Mouse (Mus musculus) lung, embryonic 14.5 days (tissue): ENCODE results near the gene Fcer1g. TPM values are rescaled to one million over a fixed set of nuclear protein-coding genes. Genes with fewer than 3 reads are reported as not detected.

Experiments
- ATAC-seq: fragments of 200-750 bp; cut with Nextera tagmentation; 2 replicates; pipeline ENCODE4 v1.8.0; 2017; ENCODE audit warnings: mild to moderate bottlenecking, moderate TSS enrichment, moderate library complexity; ENCODE audit not compliant: insufficient read depth
- DNase-seq: peaks from one replicate; pipeline ENCODE4 v3.0.0-alpha.2; 2015
- H3K27ac ChIP-seq: fragments of 300-500 bp; sonication (generic); 2 replicates; pipeline ENCODE4 v1.5.1; 2014; ENCODE audit warnings: low read depth, mild to moderate bottlenecking, moderate library complexity
- H3K27me3 ChIP-seq: fragments of 300-500 bp; sonication (generic); 2 replicates; pipeline ENCODE4 v1.6.1; 2014; ENCODE audit warnings: low read length, control low read depth; ENCODE audit not compliant: insufficient read depth
- H3K36me3 ChIP-seq: fragments of 300-500 bp; sonication (generic); 2 replicates; pipeline ENCODE4 v1.6.1; 2014; ENCODE audit warnings: control low read depth; ENCODE audit not compliant: insufficient read depth
- H3K4me1 ChIP-seq: fragments of 300-500 bp; sonication (generic); 2 replicates; pipeline ENCODE4 v1.6.1; 2014; ENCODE audit warnings: antibody characterized with exemption, control low read depth; ENCODE audit not compliant: insufficient read depth
- H3K4me2 ChIP-seq: fragments of 300-500 bp; sonication (generic); 2 replicates; pipeline ENCODE4 v1.6.1; 2014; ENCODE audit warnings: mild to moderate bottlenecking
- H3K4me3 ChIP-seq: fragments of 300-500 bp; sonication (generic); 2 replicates; pipeline ENCODE4 v1.5.1; 2014; ENCODE audit warnings: low read depth, low read length
- H3K9ac ChIP-seq: fragments of 300-500 bp; sonication (generic); 2 replicates; pipeline ENCODE4 v1.6.1; 2014
- H3K9me3 ChIP-seq: fragments of 300-500 bp; sonication (generic); 2 replicates; pipeline ENCODE4 v1.6.1; 2016; ENCODE audit warnings: low read depth, low read length, control low read depth
- CTCF ChIP-seq: IDR thresholded peaks from 2 replicates; pipeline ENCODE4 v1.5.1; 2016; ENCODE audit warnings: antibody characterized with exemption, low read depth
- WGBS: fragments of 180-500 bp; shearing (Covaris S2); extraction: QIAGEN DNeasy Blood & Tissue Kit; methylation state at CpG from one replicate; pipeline ENCODE4 v1.1.7; 2014; 5-methylcytosine and 5-hydroxymethylcytosine counted together
- polyA plus RNA-seq: library from polyadenylated mRNA; unstranded; fragments of >200 nt; fragmentation: Nextera tagmentation; extraction: Ambion mirVana; gene quantifications from 2 replicates; pipeline ENCODE4 v1.2.1, GENCODE M21; 2014

Fcer1g gene
- 44.2 and 47.3 TPM in 2 replicates for polyA plus RNA-seq

DNA sequence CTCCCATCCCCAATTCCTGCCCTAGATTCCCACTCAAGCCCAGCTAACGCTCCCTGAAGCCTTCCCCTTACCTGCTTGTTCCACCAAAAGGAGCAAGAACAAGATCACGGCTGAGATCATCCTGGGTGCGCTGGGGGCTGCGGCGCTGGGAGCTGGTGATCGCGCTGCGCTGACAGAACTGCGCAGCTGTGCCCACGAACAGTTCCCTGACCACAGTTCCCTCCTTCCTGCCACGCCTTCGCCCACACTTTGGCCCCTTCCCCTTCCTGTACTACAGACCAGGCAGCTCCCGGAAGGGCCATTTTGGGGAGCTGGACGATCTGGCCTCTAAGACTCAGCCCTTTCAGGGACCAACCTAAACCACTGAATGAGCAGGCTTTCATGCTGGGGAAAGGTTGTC lies at the start of gene Fcer1g:
TSS of gene Fcer1g (minus strand) at position 240 of the 400 bp plus-strand sequence.
- H3K27ac ChIP-seq = no peak within 1 kb of the TSS

DNA sequence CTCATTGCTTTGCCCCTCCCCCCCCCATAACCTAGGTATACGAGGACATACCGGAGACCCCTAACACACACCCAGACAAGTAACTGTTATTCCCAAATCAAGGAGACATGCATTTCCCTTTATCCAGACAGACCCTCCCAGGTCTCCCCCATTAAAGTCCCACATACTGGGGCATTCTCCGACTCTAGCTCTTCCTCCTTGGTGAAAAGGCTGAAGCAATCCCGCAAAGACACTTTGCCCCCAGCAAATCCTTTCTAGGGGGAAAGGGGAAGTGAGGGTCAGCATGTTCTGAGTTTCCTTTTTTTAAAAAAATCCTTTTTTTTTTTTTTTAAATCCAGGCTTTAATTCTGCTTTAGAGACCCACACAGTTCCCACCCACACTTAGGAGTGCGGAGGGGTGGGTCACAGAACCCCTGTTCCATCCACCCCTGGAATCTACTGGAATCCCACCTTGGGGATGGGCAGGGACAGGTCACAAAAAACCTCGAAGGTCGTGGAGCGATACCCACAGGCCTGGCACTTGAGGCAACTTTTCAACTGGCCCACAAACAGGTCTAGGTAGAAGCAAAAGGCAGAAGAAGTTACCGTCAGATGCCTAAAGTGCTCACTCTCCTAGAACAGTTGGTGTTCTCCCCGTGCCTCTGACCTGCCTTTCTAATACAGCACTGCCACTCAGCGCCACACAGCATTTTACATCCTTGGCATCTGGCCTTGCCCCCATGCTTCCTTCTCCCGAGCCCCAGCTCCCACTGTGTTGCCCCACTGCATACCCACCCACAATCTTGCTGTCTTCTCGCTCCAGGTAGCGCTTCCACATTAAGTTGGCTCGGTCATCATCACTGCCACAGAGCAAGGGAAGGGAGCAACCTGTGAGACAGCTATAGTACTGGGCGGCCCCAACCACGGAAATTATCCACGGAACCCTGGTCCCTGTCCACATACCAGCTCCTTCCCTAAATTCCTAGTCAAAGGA lies 49.3 kb upstream of the Fcer1g start:
- Histone ChIP-seq H3K9ac (no peak overlapping the region), H3K27me3 (no peaks in the 10 kb centered on the region), H3K9me3 (no peaks in the 10 kb centered on the region), H3K4me2 (no peak overlapping the region), H3K4me3 (no peak overlapping the region), H3K27ac (no peak overlapping the region), H3K36me3 (peaks cover 51% of the 10 kb centered on the region), H3K4me1 (peaks cover 5% of the 10 kb centered on the region; the same call in 1 of the 2 replicates)
- ATAC-seq (no peak), DNase-seq (no peak)
- no peak for TF ChIP-seq CTCF
- WGBS = 92% methylated on average over 18 of the region's 18 CpGs

More for the DNA sequence above, at the start of gene Fcer1g:
- Histone ChIP-seq H3K36me3 (peaks cover 58% of the 10 kb centered on the region), H3K27me3 (no peaks in the 10 kb centered on the region), H3K4me2 (no peak within 1 kb of the TSS), H3K4me1 (no peaks in the 10 kb centered on the region), H3K9ac (no peak within 1 kb of the TSS), H3K9me3 (no peaks in the 10 kb centered on the region), H3K4me3 (no peak within 1 kb of the TSS)
- ATAC-seq (no peak), DNase-seq (no peak)
- no peak for TF ChIP-seq CTCF
- 87% methylated on average over 14 of the region's 14 CpGs for WGBS

GRCm38 (mm10) chr1:171282086-171282805 lies 48.1 kb upstream of the Fcer1g start:
- peaks cover 59% of the 10 kb centered on the region for H3K36me3 ChIP-seq
- H3K9ac ChIP-seq = peak overlapping the region; percentile 64; the same call in 1 of the 2 replicates
- DNase-seq (no peak), ATAC-seq (no peak)
- TF ChIP-seq CTCF = no peak
- WGBS = 68% methylated on average over 18 of the region's 18 CpGs
- H3K4me1 ChIP-seq = peaks cover 5% of the 10 kb centered on the region; the same call in 1 of the 2 replicates
- peak overlapping the region; percentile 76 for H3K4me3 ChIP-seq
- H3K27ac ChIP-seq = no peak overlapping the region
- no peaks in the 10 kb centered on the region for H3K27me3 ChIP-seq
- peak overlapping the region; percentile 94 for H3K4me2 ChIP-seq
- no peaks in the 10 kb centered on the region for H3K9me3 ChIP-seq

DNA sequence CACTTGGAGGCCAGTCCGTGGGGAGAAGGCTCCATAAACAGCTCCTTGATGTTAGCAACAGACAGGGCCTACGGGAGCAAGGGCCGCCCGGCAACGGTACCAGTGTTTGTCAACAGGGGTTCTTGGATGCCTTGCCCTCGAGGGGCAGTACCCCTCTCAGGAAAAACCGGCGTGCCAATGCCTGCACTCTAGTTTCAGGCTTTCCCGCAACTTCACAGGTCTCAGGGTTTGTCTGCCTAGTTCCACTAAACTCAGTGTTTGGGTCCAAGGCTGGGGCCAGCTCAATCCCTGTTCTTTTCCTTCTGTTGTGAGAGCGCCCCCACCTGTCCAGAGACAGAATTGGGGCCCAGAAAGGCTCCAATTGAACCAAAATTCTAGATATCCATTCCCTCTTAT lies 47.4 kb upstream of the Fcer1g start:
- peak; percentile 76 for TF ChIP-seq CTCF
- Histone ChIP-seq H3K36me3 (peaks cover 65% of the 10 kb centered on the region), H3K9me3 (no peaks in the 10 kb centered on the region), H3K27ac (peak overlapping the region; percentile 91), H3K27me3 (no peaks in the 10 kb centered on the region), H3K4me3 (peak overlapping the region; percentile 76), H3K4me2 (peak overlapping the region; percentile 94), H3K9ac (peak overlapping the region; percentile 64), H3K4me1 (peaks cover 1% of the 10 kb centered on the region; the same call in 1 of the 2 replicates)
- DNase-seq = peak; percentile 90
- ATAC-seq = peak; percentile 56
- 1% methylated on average over 10 of the region's 10 CpGs for WGBS

DNA sequence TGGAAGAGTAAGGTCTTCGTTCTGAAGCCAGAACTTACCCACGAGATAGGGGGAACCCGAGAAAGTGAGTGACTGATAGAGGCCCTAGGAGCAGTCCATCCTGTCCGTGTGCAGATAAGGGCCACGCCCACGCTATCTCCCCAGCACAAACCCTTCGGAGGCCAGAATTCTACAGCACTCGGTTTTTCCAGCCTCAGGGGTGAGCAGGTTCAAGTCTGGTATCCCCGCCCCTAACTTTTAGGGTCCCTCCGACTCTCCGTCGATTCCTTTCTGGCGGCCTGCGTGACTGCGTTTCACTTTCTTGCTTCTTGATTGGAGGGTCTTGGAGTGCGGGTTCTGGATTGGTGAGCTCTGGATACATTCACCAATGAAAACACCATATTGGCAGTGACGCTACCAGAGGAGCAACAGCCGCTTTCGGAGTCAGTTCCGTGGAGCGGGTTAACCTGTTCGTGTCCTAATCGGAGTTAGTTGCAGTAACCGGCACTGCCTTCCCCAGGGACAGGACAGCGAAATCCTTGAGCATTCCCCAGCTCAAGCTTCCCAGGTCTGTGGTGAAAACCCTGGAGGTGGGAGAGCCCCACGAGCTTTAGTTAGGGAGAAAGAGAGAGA lies 46.9 kb upstream of the Fcer1g start, which contains the start of gene Ppox:
TSS of gene Ppox (minus strand) at position 271 of the 612 bp plus-strand sequence.
- Histone ChIP-seq H3K36me3 (peaks cover 65% of the 10 kb centered on the region), H3K4me2 (peak within 1 kb of the TSS; percentile 94), H3K9ac (peak within 1 kb of the TSS; percentile 86), H3K27ac (peak within 1 kb of the TSS; percentile 91), H3K27me3 (no peaks in the 10 kb centered on the region), H3K4me3 (peak within 1 kb of the TSS; percentile 76), H3K4me1 (no peaks in the 10 kb centered on the region), H3K9me3 (no peaks in the 10 kb centered on the region)
- WGBS = under 1% methylated on average over 26 of the region's 26 CpGs
- no peak for TF ChIP-seq CTCF
- peak; percentile 97 for DNase-seq
- ATAC-seq = peak; percentile 98

DNA sequence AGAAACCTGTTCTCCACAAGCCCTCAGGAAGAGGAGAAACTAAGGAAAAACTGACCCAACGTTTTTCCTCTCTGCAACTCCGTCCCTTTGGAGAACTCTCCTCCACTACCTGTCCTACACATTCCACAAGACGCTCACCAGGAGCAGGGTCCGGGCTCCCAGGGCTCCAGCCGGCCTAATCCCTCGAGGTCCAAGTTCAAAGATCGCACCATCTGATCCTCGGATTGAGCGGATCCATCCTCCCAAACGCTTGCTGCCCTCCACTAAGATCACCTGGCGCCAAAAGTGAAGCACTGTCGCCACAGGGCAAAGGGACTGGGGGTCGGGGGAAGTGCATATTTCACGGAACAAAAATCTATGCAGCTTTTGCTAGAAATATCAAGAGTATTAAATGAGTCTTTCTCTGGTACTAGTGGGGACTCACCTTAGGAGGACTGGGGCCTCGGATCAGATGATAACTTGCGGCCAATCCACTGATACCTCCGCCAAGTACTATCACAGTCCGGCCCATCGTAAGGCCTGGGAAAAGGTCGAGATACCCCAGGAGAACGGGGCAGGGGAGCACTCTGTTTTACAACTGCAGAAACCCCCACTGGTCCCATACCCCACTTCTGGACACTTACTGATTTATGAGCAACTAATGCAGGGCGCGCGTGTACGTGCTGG lies 46.2 kb upstream of the Fcer1g start:
- Histone ChIP-seq H3K27ac (peak overlapping the region; percentile 40; the same call in 1 of the 2 replicates), H3K4me1 (no peaks in the 10 kb centered on the region), H3K36me3 (peaks cover 66% of the 10 kb centered on the region), H3K9me3 (no peaks in the 10 kb centered on the region), H3K4me3 (peak overlapping the region; percentile 76), H3K9ac (peak overlapping the region; percentile 86), H3K27me3 (no peaks in the 10 kb centered on the region), H3K4me2 (peak overlapping the region; percentile 94)
- DNase-seq = no peak
- no peak for TF ChIP-seq CTCF
- whole genome bisulfite sequencing = under 1% methylated on average over 25 of the region's 25 CpGs
- ATAC-seq = peak; percentile 18
